Mouse (Mus musculus) testis, adult 2 months (tissue): Measurements from ENCODE around the gene Nrarp.

Source experiments
- CTCF ChIP-seq: fragments of 200-500 bp; IDR thresholded peaks from 2 replicates; pipeline ENCODE4 v1.5.1; 2012; ENCODE audit warnings: low read depth, mild to moderate bottlenecking, inconsistent platforms, low read length, moderate library complexity; ENCODE audit not compliant: control insufficient read depth, insufficient read depth, insufficient replicate concordance
- POLR2A ChIP-seq: fragments of 200-500 bp; IDR thresholded peaks from 2 replicates; pipeline ENCODE4 v1.6.1; 2012; ENCODE audit warnings: low read depth, mild to moderate bottlenecking, inconsistent platforms, low read length, moderate library complexity; ENCODE audit not compliant: control insufficient read depth

- no peak for TF ChIP-seq CTCF
- no peak; the same call in 1 of the 2 replicates for TF ChIP-seq POLR2A
Measured at GRCm38 (mm10) chr2:25180478-25180903, at the start of gene Nrarp.
